12 mouse cellular contexts compared by ENCODE assay signal in the genomic region with DNA sequence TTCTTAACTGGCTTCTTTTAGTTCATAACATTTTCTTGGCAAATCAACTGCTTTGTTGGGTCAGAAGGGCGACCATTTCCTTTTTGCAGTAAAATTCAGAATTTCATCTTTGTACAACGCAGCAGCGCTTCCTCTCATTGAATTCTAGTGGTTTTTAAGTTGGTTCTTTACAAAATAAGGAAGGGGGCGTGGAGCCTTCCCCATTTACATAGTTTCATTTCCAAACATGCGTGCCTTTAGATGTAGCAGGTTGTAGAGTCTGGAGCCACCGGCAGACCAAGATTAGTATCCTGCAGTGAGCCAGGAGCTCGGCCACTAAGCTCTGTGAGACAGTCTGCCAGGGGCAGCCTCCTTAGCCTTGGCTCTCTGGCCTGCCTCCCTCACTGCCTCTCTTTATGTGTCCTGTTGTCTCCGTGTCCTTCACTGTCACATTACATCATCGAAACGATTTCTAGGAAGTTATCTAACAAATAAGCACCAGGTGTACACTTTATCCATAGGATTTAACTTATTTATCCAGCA. TPM values are rescaled to one million over a fixed set of nuclear protein-coding genes. Genes with fewer than 3 reads are reported as not detected.
DNase-seq lines count a peak whose midpoint lies in the region; ATAC-seq and TF ChIP-seq lines count a peak whose summit lies in the region.
"Had no signal": no experiment of that assay in that cellular context is flagged by ENCODE, and none has a peak within 500 bp of the region (broad histone marks: within the 10 kb centered on the region; RNA-seq: fewer than 3 reads in every experiment).

No protein-coding gene starts in this region.

- WGBS in liver, embryonic 15.5 days (ENCODE audit: insufficient replicate concordance), result 38% methylated on average over 10 of the region's 10 CpGs
- WGBS in liver, embryonic 12.5 days (ENCODE audit: insufficient replicate concordance), result 49% methylated on average over 10 of the region's 10 CpGs
- WGBS in limb, embryonic 10.5 days, result 81% methylated on average over 10 of the region's 10 CpGs

- no peak for TF ChIP-seq POLR2A in cortical plate, adult 2 months (IDR thresholded peaks at IDR 0.05; ENCODE audit: extremely low read depth, insufficient read depth, low read length)

- TF ChIP-seq CTCF in cortical plate, adult 2 months (IDR thresholded peaks at IDR 0.05; ENCODE audit: extremely low read depth, insufficient read depth, low read length), result no peak

- H3K27me3 ChIP-seq in liver, embryonic 15.5 days, result peaks cover 58% of the 10 kb centered on the region
- H3K27me3 ChIP-seq in liver, embryonic 12.5 days (replicated peaks), result peaks cover 66% of the 10 kb centered on the region
- peaks cover 46% of the 10 kb centered on the region for H3K27me3 ChIP-seq in limb, embryonic 10.5 days (ENCODE audit: low read depth, poor library complexity, severe bottlenecking)

- H3K9ac ChIP-seq in liver, embryonic 15.5 days, result no peak overlapping the region
- H3K9ac ChIP-seq in liver, embryonic 12.5 days, result no peak overlapping the region
- H3K9ac ChIP-seq: forebrain, embryonic 13.5 days had no signal

- DNase-seq in cerebellum, adult 11 months, result peak; percentile 8
- DNase-seq in limb, embryonic 10.5 days (ENCODE audit: low spot score), result no peak
- no peak for DNase-seq in right cerebral cortex, postnatal 10 days (ENCODE audit: low spot score in 2 of 2)
- DNase-seq: layer of hippocampus, postnatal 36 days had no signal

- no peak overlapping the region for H3K27ac ChIP-seq in liver, embryonic 15.5 days (replicated peaks)
- H3K27ac ChIP-seq in liver, embryonic 12.5 days, result no peak overlapping the region
- peak overlapping the region; percentile 88 for H3K27ac ChIP-seq in cortical plate, adult 2 months (ENCODE audit: insufficient read depth, low read length)
- H3K27ac ChIP-seq in limb, embryonic 10.5 days, result no peak overlapping the region
- H3K27ac ChIP-seq: forebrain, embryonic 13.5 days; midbrain, embryonic 10.5 days had no signal

- peaks cover 8% of the 10 kb centered on the region; the same call in 1 of the 2 replicates for H3K4me1 ChIP-seq in liver, embryonic 15.5 days (replicated peaks)
- 0 out of 2 replicates have a peak, but pooled peaks cover 6% of the 10 kb centered on the region for H3K4me1 ChIP-seq in liver, embryonic 12.5 days
- H3K4me1 ChIP-seq in cortical plate, adult 2 months (ENCODE audit: control insufficient read depth, insufficient read depth, low read length), result no peaks in the 10 kb centered on the region
- H3K4me1 ChIP-seq in limb, embryonic 10.5 days, result peaks cover 13% of the 10 kb centered on the region

- no peak for ATAC-seq in cerebellum, adult (ENCODE audit: insufficient number of reproducible peaks, low FRiP score, low TSS enrichment)
- ATAC-seq in liver, embryonic 15.5 days (ENCODE audit: insufficient read depth), result no peak
- no peak for ATAC-seq in liver, embryonic 12.5 days
- peak; percentile 17; the same call in 1 of the 2 replicates for ATAC-seq in neutrophil, adult 5-6 weeks (ENCODE audit: extremely low read depth, insufficient number of reproducible peaks, low FRiP score, poor library complexity, severe bottlenecking)
- ATAC-seq: forebrain, embryonic 13.5 days had no signal

- H3K4me2 ChIP-seq in liver, embryonic 15.5 days, result peak overlapping the region; percentile 32
- H3K4me2 ChIP-seq in liver, embryonic 12.5 days, result no peak overlapping the region
- H3K4me2 ChIP-seq: forebrain, embryonic 13.5 days had no signal

- H3K9me3 ChIP-seq in liver, embryonic 15.5 days (replicated peaks), result no peaks in the 10 kb centered on the region
- no peaks in the 10 kb centered on the region for H3K9me3 ChIP-seq in liver, embryonic 12.5 days (replicated peaks)
- no peaks in the 10 kb centered on the region for H3K9me3 ChIP-seq in limb, embryonic 10.5 days (replicated peaks)
- H3K9me3 ChIP-seq: forebrain, embryonic 13.5 days; midbrain, embryonic 10.5 days had no signal

- H3K36me3 ChIP-seq in liver, embryonic 15.5 days (replicated peaks), result no peaks in the 10 kb centered on the region
- H3K36me3 ChIP-seq in liver, embryonic 12.5 days, result no peaks in the 10 kb centered on the region
- H3K36me3 ChIP-seq in limb, embryonic 10.5 days, result no peaks in the 10 kb centered on the region
- H3K36me3 ChIP-seq: midbrain, embryonic 10.5 days had no signal

- no peak overlapping the region for H3K4me3 ChIP-seq in liver, embryonic 15.5 days (replicated peaks)
- no peak overlapping the region for H3K4me3 ChIP-seq in liver, embryonic 12.5 days
- H3K4me3 ChIP-seq in cortical plate, adult 2 months (ENCODE audit: insufficient read depth, low read length), result no peak overlapping the region
- no peak overlapping the region for H3K4me3 ChIP-seq in limb, embryonic 10.5 days
- H3K4me3 ChIP-seq: forebrain, embryonic 13.5 days; midbrain, embryonic 10.5 days had no signal

RNA-seq across cellular contexts. Expression of a gene that starts 13.0 kb away (rescaled TPM):
- 0.09 TPM in 1 of 2 replicates, not detected in the other for polyA plus RNA-seq in liver, embryonic 15.5 days (2015; fragmentation: Nextera tagmentation; extraction: Ambion mirVana)
- polyA plus RNA-seq in liver, embryonic 12.5 days (2016; fragmentation: Nextera tagmentation; extraction: Ambion mirVana), result not detected in 2 replicates
- 0.06 TPM in 1 of 2 replicates, not detected in the other for polyA plus RNA-seq in cortical plate, adult 2 months (2012; rRNA removed)
- total RNA-seq in neutrophil, adult 5-6 weeks (2017), result not detected in 2 replicates
- 0.11 TPM in 1 of 2 replicates, not detected in the other for polyA plus RNA-seq in limb, embryonic 10.5 days (2016; fragmentation: Nextera tagmentation; extraction: Ambion mirVana)
- total RNA-seq: heart, postnatal 14 days; layer of hippocampus, postnatal 36 days had no signal

RNA-seq across cellular contexts. Expression of a gene that starts 13.1 kb away (rescaled TPM):
- polyA plus RNA-seq in liver, embryonic 15.5 days (2015; fragmentation: Nextera tagmentation; extraction: Ambion mirVana), result 11.9 and 12.4 TPM in 2 replicates
- 20.7 and 21.4 TPM in 2 replicates for polyA plus RNA-seq in liver, embryonic 12.5 days (2016; fragmentation: Nextera tagmentation; extraction: Ambion mirVana)
- polyA plus RNA-seq in cortical plate, adult 2 months (2012; rRNA removed), result 25.2 and 26.6 TPM in 2 replicates
- total RNA-seq in neutrophil, adult 5-6 weeks (2017), result 56.1 and 57.1 TPM in 2 replicates
- 25.2 and 31.1 TPM in 2 replicates for polyA plus RNA-seq in limb, embryonic 10.5 days (2016; fragmentation: Nextera tagmentation; extraction: Ambion mirVana)

RNA-seq across cellular contexts. Expression of a gene that starts 39.4 kb away (rescaled TPM):
- not detected in 2 replicates for polyA plus RNA-seq in liver, embryonic 15.5 days (2015; fragmentation: Nextera tagmentation; extraction: Ambion mirVana)
- polyA plus RNA-seq in liver, embryonic 12.5 days (2016; fragmentation: Nextera tagmentation; extraction: Ambion mirVana), result 0.10 TPM in 1 of 2 replicates, not detected in the other
- 0.10 and 0.17 TPM in 2 replicates for polyA plus RNA-seq in cortical plate, adult 2 months (2012; rRNA removed)
- total RNA-seq in neutrophil, adult 5-6 weeks (2017), result 1.8 and 1.9 TPM in 2 replicates
- polyA plus RNA-seq in limb, embryonic 10.5 days (2016; fragmentation: Nextera tagmentation; extraction: Ambion mirVana), result 0.13 TPM in 1 of 2 replicates, not detected in the other
- polyA plus RNA-seq: forebrain, embryonic 13.5 days had no signal
